Mouse (Mus musculus): ENCODE data around the gene Gmppb. TPM values are rescaled to one million over a fixed set of nuclear protein-coding genes. Genes with fewer than 3 reads are reported as not detected.

Gene Gmppb
- total RNA-seq (2023), result 21.2 TPM

DNA sequence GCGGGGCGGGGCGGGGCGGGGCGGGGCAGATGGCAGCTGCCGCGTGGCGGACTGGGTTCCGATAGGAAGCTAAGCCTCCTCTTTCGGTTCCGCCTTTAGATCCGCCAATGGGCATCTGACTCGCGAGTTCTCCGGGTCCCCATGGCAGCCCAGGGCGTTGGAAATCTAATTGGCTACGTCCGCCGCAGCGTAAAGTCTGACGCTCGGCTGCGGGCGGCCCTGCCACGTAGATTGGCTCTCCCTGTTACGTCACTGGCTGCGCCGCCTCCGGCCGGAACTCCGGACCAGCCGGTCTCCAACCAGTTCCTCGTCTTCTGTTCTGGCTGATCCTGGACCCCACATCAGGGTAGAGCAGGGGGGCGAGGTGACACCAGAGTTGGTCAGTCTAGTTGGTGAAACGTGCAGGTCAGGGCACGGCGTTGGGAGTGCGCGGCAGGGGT lies at the start of gene Gmppb:
Gene Gmppb (plus strand): TSS at position 227 of the 440 bp plus-strand sequence.

DNA sequence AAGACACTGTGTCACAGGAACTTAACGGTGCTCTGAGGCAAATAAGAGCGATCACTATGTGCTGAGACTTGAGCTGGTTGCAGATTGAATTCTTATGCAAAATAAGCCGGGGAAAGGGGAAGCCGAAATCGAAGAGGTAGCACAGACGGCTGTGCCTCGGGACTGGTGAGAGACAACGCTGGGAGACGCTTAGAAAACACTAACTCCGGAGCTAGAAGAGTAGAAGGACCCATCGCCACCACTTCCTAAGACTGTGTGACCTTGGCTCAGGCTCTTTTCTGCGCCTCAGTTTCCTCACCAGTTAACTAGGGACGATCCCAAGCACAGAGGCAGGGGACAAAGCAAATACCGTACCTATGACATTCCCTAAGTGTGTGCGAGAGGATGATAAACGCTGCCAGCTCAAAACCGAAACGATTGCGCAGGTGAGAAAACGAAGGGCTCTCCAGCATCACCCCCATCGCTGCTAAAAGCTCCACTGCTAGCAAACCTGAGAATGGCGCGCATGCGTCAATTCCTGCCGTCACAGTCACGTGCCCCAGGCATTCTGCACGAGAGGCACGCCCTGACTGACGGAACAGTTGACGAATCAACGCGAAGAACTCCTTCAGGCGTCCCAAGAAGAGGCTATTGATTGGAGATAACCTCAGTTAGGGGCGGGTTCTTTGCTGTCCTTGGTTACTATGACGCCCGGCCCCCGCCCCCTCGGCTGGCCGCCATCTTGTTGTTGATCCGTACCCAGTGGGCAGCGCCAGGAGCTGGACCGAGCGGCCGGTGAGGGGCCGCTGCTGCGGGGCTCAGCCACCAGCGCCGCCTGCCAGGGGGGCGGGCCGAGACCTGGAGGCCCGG lies 46.9 kb upstream of the Gmppb start, which contains the start of gene Ip6k1:
Gene Ip6k1 (plus strand): TSS at position 580 of the 849 bp plus-strand sequence.

GRCm38 (mm10) chr9:108052885-108053664 lies 4.0 kb downstream of the Gmppb start, which contains the start of gene Amigo3:
Gene Amigo3, plus strand, starts transcription at chr9:108053159.

GRCm38 (mm10) chr9:108080168-108080567 lies 31.1 kb downstream of the Gmppb start, which contains the start of gene Mst1:
Gene Mst1, plus strand, starts transcription at chr9:108080436.

DNA sequence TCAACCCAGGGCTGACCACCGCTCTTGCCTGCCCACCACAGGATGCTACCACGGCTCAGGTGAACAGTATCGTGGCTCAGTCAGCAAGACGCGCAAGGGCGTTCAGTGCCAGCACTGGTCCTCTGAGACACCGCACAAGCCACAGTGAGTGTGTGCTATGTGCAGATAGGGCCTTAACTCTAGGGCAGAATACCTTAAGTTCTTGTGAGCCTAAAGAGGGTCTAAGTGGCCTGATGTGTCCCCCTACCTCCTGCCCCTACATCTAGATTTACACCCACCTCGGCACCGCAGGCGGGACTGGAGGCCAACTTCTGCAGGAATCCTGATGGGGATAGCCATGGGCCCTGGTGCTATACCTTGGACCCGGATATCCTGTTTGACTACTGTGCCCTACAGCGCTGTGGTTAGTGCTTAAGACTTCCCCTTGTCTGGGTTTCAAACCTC lies 34.0 kb downstream of the Gmppb start, which contains the start of gene Rnf123:
Gene Rnf123 (minus strand): TSS at position 359 of the 444 bp plus-strand sequence.

DNA sequence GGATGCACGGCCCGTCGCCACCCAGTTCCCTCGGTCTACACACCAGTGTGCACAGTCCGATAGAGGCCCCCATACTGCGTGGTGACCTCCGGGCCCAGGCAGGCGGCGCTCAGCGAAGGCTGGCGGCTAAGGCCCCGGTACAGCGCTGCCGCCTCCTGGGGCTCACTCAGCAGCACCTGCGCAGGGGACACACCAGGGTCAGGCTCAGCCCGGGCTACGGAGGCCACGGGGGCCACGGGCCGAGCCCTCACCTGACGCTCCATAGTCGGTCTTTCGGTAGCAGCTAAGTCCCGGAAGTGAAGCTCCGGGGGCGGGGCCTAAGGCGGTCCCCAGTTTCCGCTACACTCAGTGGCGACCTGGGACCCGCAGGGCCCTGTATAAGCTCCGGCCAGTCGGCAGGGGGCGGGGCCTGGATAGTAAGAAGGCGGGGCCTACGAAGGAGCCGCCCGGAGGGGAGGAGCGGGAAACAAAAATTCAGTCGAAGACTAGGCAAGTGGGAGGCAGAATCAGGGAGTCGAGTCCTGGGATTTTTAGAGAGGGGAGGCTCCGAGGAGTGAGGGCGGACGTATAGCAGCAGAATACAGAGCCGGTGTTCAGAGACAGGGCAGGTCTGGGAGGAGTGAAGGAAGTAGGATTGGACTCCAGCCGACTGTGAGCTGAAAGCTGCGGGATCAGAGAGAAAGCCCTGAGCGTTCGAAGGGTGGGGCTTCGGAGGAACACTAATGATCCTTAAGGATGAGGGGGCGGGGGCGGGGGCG lies 45.3 kb downstream of the Gmppb start, which contains the start of gene Apeh:
Gene Apeh (minus strand): TSS at position 423 of the 758 bp plus-strand sequence.

Other genes starting within 250 kb of the Gmppb start
- 129 TPM for gene Rbm6, start 176.0 kb upstream of the Gmppb start, total RNA-seq (2023)
- 16.2 TPM for gene Mon1a, start 161.1 kb upstream of the Gmppb start, total RNA-seq (2023)
- 0.15 TPM for gene Mst1r, start 142.4 kb upstream of the Gmppb start, total RNA-seq (2023)
- gene Actl11, start 120.8 kb upstream of the Gmppb start, total RNA-seq (2023), result not detected
- gene Camkv, start 113.6 kb upstream of the Gmppb start, total RNA-seq (2023), result not detected
- 5.8 TPM for gene Traip, start 99.1 kb upstream of the Gmppb start, total RNA-seq (2023)
- 196 TPM for gene Uba7, start 73.7 kb upstream of the Gmppb start, total RNA-seq (2023)
- gene Gm20661, start 66.2 kb upstream of the Gmppb start, total RNA-seq (2023), result 1.4 TPM
- gene Inka1, start 63.4 kb upstream of the Gmppb start, total RNA-seq (2023), result not detected
- 2.4 TPM for gene Cdhr4, start 56.7 kb upstream of the Gmppb start, total RNA-seq (2023)
- 1.9 TPM for gene Gm20662, start 52.9 kb upstream of the Gmppb start, total RNA-seq (2023)
- gene Ip6k1, start 46.7 kb upstream of the Gmppb start, total RNA-seq (2023), result 145 TPM
- gene Amigo3, start 3.9 kb downstream of the Gmppb start, total RNA-seq (2023), result 7.0 TPM
- 0.52 TPM for gene Mst1, start 31.2 kb downstream of the Gmppb start, total RNA-seq (2023)
- gene Rnf123, start 34.1 kb downstream of the Gmppb start, total RNA-seq (2023), result 181 TPM
- 111 TPM for gene Apeh, start 45.4 kb downstream of the Gmppb start, total RNA-seq (2023)
- 0.64 TPM for gene Bsn, start 141.1 kb downstream of the Gmppb start, total RNA-seq (2023)
- 33.8 TPM for gene Dag1, start 214.7 kb downstream of the Gmppb start, total RNA-seq (2023)
- gene Nicn1, start 241.2 kb downstream of the Gmppb start, total RNA-seq (2023), result 3.4 TPM
- gene Amt, start 247.6 kb downstream of the Gmppb start, total RNA-seq (2023), result 2.9 TPM

All from CD8-positive naive resting alpha-beta T cell, adult 57 days (primary cell).